Mouse (Mus musculus): ENCODE measurements around the gene Alkbh6. TPM values are rescaled to one million over a fixed set of nuclear protein-coding genes. Genes with fewer than 3 reads are reported as not detected.
A peak's percentile ranks its signal among the peaks of the same experiment; 100 is the strongest.

The Alkbh6 gene
- polyA plus RNA-seq, 1 experiment from 2014 or later, result 80.7 TPM

- H3K4me1 ChIP-seq (ENCODE audit: control insufficient read depth, insufficient read depth, low read length), result 0 out of 2 replicates have a peak, but pooled peaks cover 2% of the 10 kb centered on the region
- H3K4me3 ChIP-seq (ENCODE audit: low read depth, low read length), result peak overlapping the region; percentile 49
- ATAC-seq (replicated peaks; ENCODE audit: insufficient number of reproducible peaks, low FRiP score, low TSS enrichment, low read depth) (no peak), DNase-seq (ENCODE audit: low spot score) (no peak)
- H3K27me3 ChIP-seq (ENCODE audit: control insufficient read depth, insufficient read depth, low read length), result no peaks in the 10 kb centered on the region
- WGBS, result 70% methylated on average over 13 of the region's 13 CpGs
- no peaks in the 10 kb centered on the region for H3K36me3 ChIP-seq (replicated peaks; ENCODE audit: control insufficient read depth, insufficient read depth, low read depth, low read length)
- H3K9ac ChIP-seq (replicated peaks; ENCODE audit: low read length), result no peak overlapping the region; the same call in 1 of the 2 replicates
- no peak overlapping the region for H3K27ac ChIP-seq (replicated peaks; ENCODE audit: low read depth, low read length)
- peak overlapping the region; percentile 54 for H3K4me2 ChIP-seq (ENCODE audit: low read depth, low read length)
- no peaks in the 10 kb centered on the region for H3K9me3 ChIP-seq (replicated peaks; ENCODE audit: control insufficient read depth, low read length)
These were observed 7.3 kb downstream of the Alkbh6 start for GRCm38 (mm10) chr7:30315559-30316529.

GRCm38 (mm10) chr7:30318142-30318541 is 9.6 kb downstream of the Alkbh6 start:
- DNase-seq (ENCODE audit: low spot score) (no peak), ATAC-seq (replicated peaks; ENCODE audit: insufficient number of reproducible peaks, low FRiP score, low TSS enrichment, low read depth) (no peak)
- Histone ChIP-seq H3K9me3 (replicated peaks; ENCODE audit: control insufficient read depth, low read length) (no peaks in the 10 kb centered on the region), H3K27ac (replicated peaks; ENCODE audit: low read depth, low read length) (no peak overlapping the region), H3K4me3 (ENCODE audit: low read depth, low read length) (no peak overlapping the region), H3K4me1 (ENCODE audit: control insufficient read depth, insufficient read depth, low read length) (0 out of 2 replicates have a peak, but pooled peaks cover 2% of the 10 kb centered on the region), H3K9ac (replicated peaks; ENCODE audit: low read length) (no peak overlapping the region), H3K36me3 (replicated peaks; ENCODE audit: control insufficient read depth, insufficient read depth, low read depth, low read length) (no peaks in the 10 kb centered on the region), H3K27me3 (ENCODE audit: control insufficient read depth, insufficient read depth, low read length) (no peaks in the 10 kb centered on the region), H3K4me2 (ENCODE audit: low read depth, low read length) (no peak overlapping the region)
- whole genome bisulfite sequencing, result 90% methylated on average over 3 of the region's 3 CpGs

- DNase-seq (ENCODE audit: low spot score) (no peak), ATAC-seq (replicated peaks; ENCODE audit: insufficient number of reproducible peaks, low FRiP score, low TSS enrichment, low read depth) (no peak)
- H3K36me3 ChIP-seq (replicated peaks; ENCODE audit: control insufficient read depth, insufficient read depth, low read depth, low read length), result no peaks in the 10 kb centered on the region
- no peak overlapping the region; the same call in 1 of the 2 replicates for H3K4me3 ChIP-seq (ENCODE audit: low read depth, low read length)
- H3K9ac ChIP-seq (replicated peaks; ENCODE audit: low read length), result peak overlapping the region; percentile 5; the same call in 1 of the 2 replicates
- no peaks in the 10 kb centered on the region for H3K27me3 ChIP-seq (ENCODE audit: control insufficient read depth, insufficient read depth, low read length)
- no peak overlapping the region for H3K27ac ChIP-seq (replicated peaks; ENCODE audit: low read depth, low read length)
- 72% methylated on average over 2 of the region's 2 CpGs for WGBS
- no peaks in the 10 kb centered on the region for H3K4me1 ChIP-seq (ENCODE audit: control insufficient read depth, insufficient read depth, low read length)
- H3K9me3 ChIP-seq (replicated peaks; ENCODE audit: control insufficient read depth, low read length), result no peaks in the 10 kb centered on the region
- H3K4me2 ChIP-seq (ENCODE audit: low read depth, low read length), result peak overlapping the region; percentile 83
These were observed 12.4 kb downstream of the Alkbh6 start for GRCm38 (mm10) chr7:30320946-30321345.

GRCm38 (mm10) chr7:30321539-30322284 is 13.2 kb downstream of the Alkbh6 start, which contains the start of gene E130208F15Rik:
E130208F15Rik (plus strand) TSS chr7:30321740.
- WGBS, result under 1% methylated on average over 63 of the region's 63 CpGs
- peak within 1 kb of the TSS; percentile 87 for H3K4me3 ChIP-seq (ENCODE audit: low read depth, low read length)
- no peaks in the 10 kb centered on the region for H3K4me1 ChIP-seq (ENCODE audit: control insufficient read depth, insufficient read depth, low read length)
- no peaks in the 10 kb centered on the region for H3K36me3 ChIP-seq (replicated peaks; ENCODE audit: control insufficient read depth, insufficient read depth, low read depth, low read length)
- no peaks in the 10 kb centered on the region for H3K9me3 ChIP-seq (replicated peaks; ENCODE audit: control insufficient read depth, low read length)
- peak; percentile 76 for ATAC-seq (replicated peaks; ENCODE audit: insufficient number of reproducible peaks, low FRiP score, low TSS enrichment, low read depth)
- peak within 1 kb of the TSS; percentile 83 for H3K4me2 ChIP-seq (ENCODE audit: low read depth, low read length)
- H3K27me3 ChIP-seq (ENCODE audit: control insufficient read depth, insufficient read depth, low read length), result no peaks in the 10 kb centered on the region
- DNase-seq (ENCODE audit: low spot score), result peak; percentile 76
- peak within 1 kb of the TSS; percentile 80; the same call in 1 of the 2 replicates for H3K27ac ChIP-seq (replicated peaks; ENCODE audit: low read depth, low read length)
- peak within 1 kb of the TSS; percentile 87 for H3K9ac ChIP-seq (replicated peaks; ENCODE audit: low read length)

GRCm38 (mm10) chr7:30322285-30322667 is 13.8 kb downstream of the Alkbh6 start:
- Histone ChIP-seq H3K9ac (replicated peaks; ENCODE audit: low read length) (peak overlapping the region; percentile 87), H3K9me3 (replicated peaks; ENCODE audit: control insufficient read depth, low read length) (no peaks in the 10 kb centered on the region), H3K27ac (replicated peaks; ENCODE audit: low read depth, low read length) (peak overlapping the region; percentile 80; the same call in 1 of the 2 replicates), H3K4me2 (ENCODE audit: low read depth, low read length) (peak overlapping the region; percentile 83), H3K27me3 (ENCODE audit: control insufficient read depth, insufficient read depth, low read length) (no peaks in the 10 kb centered on the region), H3K36me3 (replicated peaks; ENCODE audit: control insufficient read depth, insufficient read depth, low read depth, low read length) (no peaks in the 10 kb centered on the region), H3K4me3 (ENCODE audit: low read depth, low read length) (peak overlapping the region; percentile 87), H3K4me1 (ENCODE audit: control insufficient read depth, insufficient read depth, low read length) (no peaks in the 10 kb centered on the region)
- DNase-seq (ENCODE audit: low spot score), result peak; percentile 97
- WGBS, result 0% methylated on average over 20 of the region's 20 CpGs
- peak; percentile 98 for ATAC-seq (replicated peaks; ENCODE audit: insufficient number of reproducible peaks, low FRiP score, low TSS enrichment, low read depth)

GRCm38 (mm10) chr7:30322865-30323264 is 14.3 kb downstream of the Alkbh6 start:
- H3K9ac ChIP-seq (replicated peaks; ENCODE audit: low read length), result peak overlapping the region; percentile 87
- no peaks in the 10 kb centered on the region for H3K4me1 ChIP-seq (ENCODE audit: control insufficient read depth, insufficient read depth, low read length)
- no peaks in the 10 kb centered on the region for H3K27me3 ChIP-seq (ENCODE audit: control insufficient read depth, insufficient read depth, low read length)
- ATAC-seq (replicated peaks; ENCODE audit: insufficient number of reproducible peaks, low FRiP score, low TSS enrichment, low read depth) (no peak), DNase-seq (ENCODE audit: low spot score) (no peak)
- peak overlapping the region; percentile 87 for H3K4me3 ChIP-seq (ENCODE audit: low read depth, low read length)
- no peaks in the 10 kb centered on the region for H3K9me3 ChIP-seq (replicated peaks; ENCODE audit: control insufficient read depth, low read length)
- H3K27ac ChIP-seq (replicated peaks; ENCODE audit: low read depth, low read length), result 0 out of 2 replicates have a peak overlapping the region, but pooled peaks have one; percentile 9
- peak overlapping the region; percentile 83 for H3K4me2 ChIP-seq (ENCODE audit: low read depth, low read length)
- no peaks in the 10 kb centered on the region for H3K36me3 ChIP-seq (replicated peaks; ENCODE audit: control insufficient read depth, insufficient read depth, low read depth, low read length)
- 33% methylated on average over 6 of the region's 6 CpGs for WGBS

GRCm38 (mm10) chr7:30323795-30324194 is 15.3 kb downstream of the Alkbh6 start, which contains the start of gene Sdhaf1:
Sdhaf1 (minus strand) TSS chr7:30323895.
- 74% methylated on average over 3 of the region's 3 CpGs for WGBS
- Histone ChIP-seq H3K27me3 (ENCODE audit: control insufficient read depth, insufficient read depth, low read length) (no peaks in the 10 kb centered on the region), H3K9me3 (replicated peaks; ENCODE audit: control insufficient read depth, low read length) (no peaks in the 10 kb centered on the region), H3K4me3 (ENCODE audit: low read depth, low read length) (peak within 1 kb of the TSS; percentile 87), H3K4me1 (ENCODE audit: control insufficient read depth, insufficient read depth, low read length) (no peaks in the 10 kb centered on the region), H3K36me3 (replicated peaks; ENCODE audit: control insufficient read depth, insufficient read depth, low read depth, low read length) (no peaks in the 10 kb centered on the region), H3K27ac (replicated peaks; ENCODE audit: low read depth, low read length) (0 out of 2 replicates have a peak within 1 kb of the TSS, but pooled peaks have one; percentile 9), H3K9ac (replicated peaks; ENCODE audit: low read length) (peak within 1 kb of the TSS; percentile 87), H3K4me2 (ENCODE audit: low read depth, low read length) (peak within 1 kb of the TSS; percentile 83)
- ATAC-seq (replicated peaks; ENCODE audit: insufficient number of reproducible peaks, low FRiP score, low TSS enrichment, low read depth), result no peak
- no peak for DNase-seq (ENCODE audit: low spot score)

All from embryonic facial prominence, embryonic 11.5 days (tissue).